Mouse (Mus musculus) hindbrain, embryonic 13.5 days (tissue): ENCODE data around the gene Lrrfip1. TPM values are rescaled to one million over a fixed set of nuclear protein-coding genes. Genes with fewer than 3 reads are reported as not detected.

ENCODE experiments used
- ATAC-seq: fragments of 200-750 bp; cut with Nextera tagmentation; 2 replicates; pipeline ENCODE4 v1.8.0; 2017; ENCODE audit warnings: moderate TSS enrichment; ENCODE audit not compliant: low FRiP score
- H3K27ac ChIP-seq: fragments of 300-500 bp; sonication (generic); 2 replicates; pipeline ENCODE4 v1.5.1; 2015; ENCODE audit warnings: inconsistent platforms, mild to moderate bottlenecking, moderate library complexity
- H3K27me3 ChIP-seq: fragments of 300-500 bp; sonication (generic); 2 replicates; pipeline ENCODE4 v1.6.1; 2015; ENCODE audit warnings: mild to moderate bottlenecking, inconsistent platforms
- H3K36me3 ChIP-seq: fragments of 300-500 bp; sonication (generic); 2 replicates; pipeline ENCODE4 v1.6.1; 2015; ENCODE audit warnings: mild to moderate bottlenecking, inconsistent platforms
- H3K4me1 ChIP-seq: fragments of 300-500 bp; sonication (generic); replicated peaks from 2 replicates; pipeline ENCODE4 v1.6.1; 2015; ENCODE audit warnings: inconsistent platforms
- H3K4me2 ChIP-seq: fragments of 300-500 bp; sonication (generic); 2 replicates; pipeline ENCODE4 v1.6.1; 2015; ENCODE audit warnings: inconsistent platforms, mild to moderate bottlenecking, moderate library complexity
- H3K4me3 ChIP-seq: fragments of 300-500 bp; sonication (generic); 2 replicates; pipeline ENCODE4 v1.5.1; 2015; ENCODE audit warnings: mild to moderate bottlenecking, inconsistent platforms
- H3K9ac ChIP-seq: fragments of 300-500 bp; sonication (generic); 2 replicates; pipeline ENCODE4 v1.6.1; 2015; ENCODE audit warnings: mild to moderate bottlenecking, inconsistent platforms
- H3K9me3 ChIP-seq: fragments of 300-500 bp; sonication (generic); 2 replicates; pipeline ENCODE4 v1.6.1; 2016; ENCODE audit warnings: inconsistent platforms
- WGBS: fragments of 180-500 bp; shearing (Covaris S2); methylation state at CpG from one replicate; pipeline ENCODE4 v1.1.7; 2015; 5-methylcytosine and 5-hydroxymethylcytosine counted together
- polyA plus RNA-seq: library from polyadenylated mRNA; unstranded; fragments of >200 nt; fragmentation: Nextera tagmentation; extraction: Ambion mirVana; gene quantifications from 2 replicates; pipeline ENCODE4 v1.2.1, GENCODE M21; 2015

Lrrfip1 gene
- polyA plus RNA-seq, 1 experiment from 2014 or later: 39.1 TPM

- H3K9me3 ChIP-seq: no peaks in the 10 kb centered on the region
- H3K36me3 ChIP-seq: peaks cover 6% of the 10 kb centered on the region; the same call in 1 of the 2 replicates
- no peak overlapping the region for H3K9ac ChIP-seq
- H3K27me3 ChIP-seq: no peaks in the 10 kb centered on the region
- H3K4me2 ChIP-seq: no peak overlapping the region
- whole genome bisulfite sequencing: 95% methylated on average over 11 of the region's 11 CpGs
- no peak overlapping the region for H3K27ac ChIP-seq
- H3K4me1 ChIP-seq: peaks cover 3% of the 10 kb centered on the region; the same call in 1 of the 2 replicates
- no peak overlapping the region for H3K4me3 ChIP-seq
- no peak for ATAC-seq
Observed at GRCm38 (mm10) chr1:91097283-91097834, 98.8 kb downstream of the Lrrfip1 start.

GRCm38 (mm10) chr1:91098887-91099286 is 100.3 kb downstream of the Lrrfip1 start:
- H3K4me1 ChIP-seq: peaks cover 3% of the 10 kb centered on the region; the same call in 1 of the 2 replicates
- no peak overlapping the region for H3K4me2 ChIP-seq
- no peak for ATAC-seq
- H3K9me3 ChIP-seq: no peaks in the 10 kb centered on the region
- peak overlapping the region; percentile 48; the same call in 1 of the 2 replicates for H3K27ac ChIP-seq
- H3K4me3 ChIP-seq: no peak overlapping the region
- peaks cover 13% of the 10 kb centered on the region for H3K36me3 ChIP-seq
- WGBS: 7% methylated on average over 6 of the region's 6 CpGs
- H3K9ac ChIP-seq: no peak overlapping the region
- H3K27me3 ChIP-seq: no peaks in the 10 kb centered on the region

- H3K4me2 ChIP-seq: no peak overlapping the region
- no peak overlapping the region for H3K9ac ChIP-seq
- H3K4me3 ChIP-seq: no peak overlapping the region
- no peak overlapping the region for H3K27ac ChIP-seq
- peaks cover 27% of the 10 kb centered on the region for H3K36me3 ChIP-seq
- no peaks in the 10 kb centered on the region for H3K9me3 ChIP-seq
- no peaks in the 10 kb centered on the region for H3K27me3 ChIP-seq
- WGBS: 77% methylated on average over 11 of the region's 11 CpGs
- peaks cover 3% of the 10 kb centered on the region; the same call in 1 of the 2 replicates for H3K4me1 ChIP-seq
- ATAC-seq: no peak
Observed at GRCm38 (mm10) chr1:91101709-91102440, 103.3 kb downstream of the Lrrfip1 start.

- Histone ChIP-seq H3K36me3 (peaks cover 36% of the 10 kb centered on the region), H3K4me3 (no peak overlapping the region), H3K27me3 (no peaks in the 10 kb centered on the region), H3K4me1 (peaks cover 3% of the 10 kb centered on the region; the same call in 1 of the 2 replicates), H3K4me2 (no peak overlapping the region), H3K9me3 (no peaks in the 10 kb centered on the region), H3K27ac (no peak overlapping the region), H3K9ac (no peak overlapping the region)
- 94% methylated on average over 15 of the region's 15 CpGs for whole genome bisulfite sequencing
- ATAC-seq: no peak
Observed at GRCm38 (mm10) chr1:91103366-91103983, 104.9 kb downstream of the Lrrfip1 start.

GRCm38 (mm10) chr1:91107548-91107947 is 109.0 kb downstream of the Lrrfip1 start:
- no peaks in the 10 kb centered on the region for H3K4me1 ChIP-seq
- WGBS: 67% methylated on average over 5 of the region's 5 CpGs
- H3K4me2 ChIP-seq: no peak overlapping the region
- no peak for ATAC-seq
- H3K27me3 ChIP-seq: no peaks in the 10 kb centered on the region
- no peak overlapping the region for H3K4me3 ChIP-seq
- H3K9ac ChIP-seq: no peak overlapping the region
- H3K9me3 ChIP-seq: no peaks in the 10 kb centered on the region
- H3K27ac ChIP-seq: no peak overlapping the region
- H3K36me3 ChIP-seq: peaks cover 48% of the 10 kb centered on the region

- Histone ChIP-seq H3K9me3 (no peaks in the 10 kb centered on the region), H3K4me3 (no peak overlapping the region), H3K36me3 (peaks cover 49% of the 10 kb centered on the region), H3K27ac (no peak overlapping the region), H3K9ac (no peak overlapping the region), H3K27me3 (no peaks in the 10 kb centered on the region), H3K4me2 (no peak overlapping the region), H3K4me1 (no peaks in the 10 kb centered on the region)
- ATAC-seq: no peak
- WGBS: 69% methylated on average over 4 of the region's 4 CpGs
Observed at GRCm38 (mm10) chr1:91109302-91109701, 110.8 kb downstream of the Lrrfip1 start.

DNA sequence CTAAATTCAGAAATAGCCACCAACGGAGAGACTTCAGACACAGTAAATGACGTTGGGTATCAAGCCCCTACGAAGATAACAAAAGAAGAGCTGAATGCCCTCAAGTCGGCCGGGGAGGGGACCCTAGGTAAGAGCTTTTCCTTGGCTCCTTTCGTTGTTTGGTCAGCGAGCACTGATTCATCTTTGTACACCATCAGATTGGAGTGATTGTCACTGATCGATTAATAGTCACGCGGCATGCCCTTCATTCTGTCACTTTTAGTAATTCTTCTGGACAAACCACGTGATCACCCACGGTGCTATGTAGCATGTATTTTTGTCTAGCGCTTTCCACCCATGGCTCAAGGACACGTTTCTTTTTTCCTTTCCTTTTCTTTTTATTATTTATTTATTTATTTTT is 113.6 kb downstream of the Lrrfip1 start:
- ATAC-seq: no peak

DNA sequence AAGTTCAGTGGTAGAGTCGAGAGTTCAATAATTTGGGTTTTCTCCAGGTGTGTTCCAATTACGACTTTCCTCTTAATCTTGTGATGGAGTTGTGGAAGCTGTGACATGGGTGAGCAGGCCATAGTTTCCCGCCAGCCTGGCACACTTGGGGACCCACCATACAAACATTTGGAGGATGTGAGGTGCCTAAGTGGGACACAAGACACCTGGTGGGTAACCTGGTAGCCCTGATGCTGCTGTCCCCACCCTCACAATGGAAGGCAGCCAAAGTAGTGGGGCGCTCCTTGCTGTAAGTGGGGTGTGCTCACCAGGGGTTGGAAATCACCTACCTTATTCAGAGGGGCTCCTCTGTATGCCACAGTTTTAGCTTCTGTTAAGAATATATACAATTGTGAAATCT is 114.1 kb downstream of the Lrrfip1 start:
- no peaks in the 10 kb centered on the region for H3K27me3 ChIP-seq
- no peak overlapping the region for H3K4me2 ChIP-seq
- H3K27ac ChIP-seq: no peak overlapping the region
- peaks cover 50% of the 10 kb centered on the region for H3K36me3 ChIP-seq
- H3K9ac ChIP-seq: no peak overlapping the region
- H3K4me1 ChIP-seq: no peaks in the 10 kb centered on the region
- no peak for ATAC-seq
- no peak overlapping the region for H3K4me3 ChIP-seq
- no peaks in the 10 kb centered on the region for H3K9me3 ChIP-seq
- WGBS: 94% methylated on average over 4 of the region's 4 CpGs

More for the DNA sequence above, 113.6 kb downstream of the Lrrfip1 start:
- H3K36me3 ChIP-seq: peaks cover 55% of the 10 kb centered on the region
- H3K9ac ChIP-seq: no peak overlapping the region
- WGBS: 93% methylated on average over 14 of the region's 14 CpGs
- H3K27ac ChIP-seq: no peak overlapping the region
- no peaks in the 10 kb centered on the region for H3K4me1 ChIP-seq
- no peak overlapping the region for H3K4me3 ChIP-seq
- no peaks in the 10 kb centered on the region for H3K27me3 ChIP-seq
- no peak overlapping the region for H3K4me2 ChIP-seq
- no peaks in the 10 kb centered on the region for H3K9me3 ChIP-seq

GRCm38 (mm10) chr1:91122121-91122520 is 123.6 kb downstream of the Lrrfip1 start:
- Histone ChIP-seq H3K9me3 (no peaks in the 10 kb centered on the region), H3K27me3 (no peaks in the 10 kb centered on the region), H3K4me2 (no peak overlapping the region), H3K36me3 (peaks cover 58% of the 10 kb centered on the region), H3K27ac (no peak overlapping the region), H3K9ac (no peak overlapping the region), H3K4me1 (no peaks in the 10 kb centered on the region), H3K4me3 (no peak overlapping the region)
- WGBS: 83% methylated on average over 11 of the region's 11 CpGs
- no peak for ATAC-seq

DNA sequence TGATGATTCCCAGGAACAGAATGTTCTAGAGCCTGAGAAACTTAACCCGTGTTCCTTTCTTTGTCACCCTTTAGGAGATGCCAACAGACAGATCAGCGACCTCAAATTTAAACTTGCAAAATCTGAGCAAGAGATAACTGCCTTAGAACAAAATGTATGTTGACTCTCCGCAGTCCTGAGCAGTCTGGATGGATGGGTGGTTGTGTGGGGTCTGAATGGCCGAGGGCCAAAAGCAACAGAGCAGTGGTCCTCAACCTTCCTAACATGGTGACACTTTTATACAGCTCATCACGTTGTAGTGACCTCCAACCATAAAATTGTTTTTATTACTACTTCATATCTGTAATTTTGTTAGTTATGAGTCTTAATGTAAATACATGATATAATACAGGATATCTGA is 124.5 kb downstream of the Lrrfip1 start:
- Histone ChIP-seq H3K9ac (no peak overlapping the region), H3K27me3 (no peaks in the 10 kb centered on the region), H3K9me3 (no peaks in the 10 kb centered on the region), H3K4me2 (no peak overlapping the region), H3K4me1 (no peaks in the 10 kb centered on the region), H3K36me3 (peaks cover 61% of the 10 kb centered on the region), H3K4me3 (no peak overlapping the region), H3K27ac (no peak overlapping the region)
- no peak for ATAC-seq
- WGBS: 93% methylated on average over 5 of the region's 5 CpGs

GRCm38 (mm10) chr1:91123466-91123865 is 124.9 kb downstream of the Lrrfip1 start:
- Histone ChIP-seq H3K4me3 (no peak overlapping the region), H3K27ac (no peak overlapping the region), H3K9me3 (peaks cover under 1% of the 10 kb centered on the region; the same call in 1 of the 2 replicates), H3K27me3 (no peaks in the 10 kb centered on the region), H3K36me3 (peaks cover 65% of the 10 kb centered on the region), H3K4me2 (no peak overlapping the region), H3K9ac (no peak overlapping the region), H3K4me1 (no peaks in the 10 kb centered on the region)
- 93% methylated on average over 3 of the region's 3 CpGs for WGBS
- no peak for ATAC-seq

DNA sequence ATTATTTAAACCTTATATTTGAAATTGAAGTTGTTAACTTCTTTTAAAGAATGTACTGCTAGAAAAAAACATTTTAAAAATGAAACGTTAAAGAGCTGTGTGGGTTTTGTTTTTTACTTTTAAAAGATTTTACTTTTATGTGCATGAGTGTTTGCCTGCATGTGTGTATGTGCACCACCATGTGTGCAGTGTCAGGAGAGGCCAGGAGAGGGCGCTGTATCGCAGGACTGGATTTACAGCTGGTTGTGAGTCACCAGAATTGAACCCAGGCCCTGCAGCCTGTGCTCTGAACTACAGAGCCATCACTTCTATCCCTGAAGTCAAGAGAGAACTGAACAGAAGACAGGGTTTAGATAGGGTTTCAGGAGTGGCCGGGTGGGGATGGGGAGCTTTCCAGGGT is 130.3 kb downstream of the Lrrfip1 start:
- Histone ChIP-seq H3K4me3 (no peak overlapping the region), H3K9ac (no peak overlapping the region), H3K36me3 (peaks cover 52% of the 10 kb centered on the region), H3K4me2 (no peak overlapping the region), H3K27ac (no peak overlapping the region), H3K27me3 (no peaks in the 10 kb centered on the region), H3K4me1 (no peaks in the 10 kb centered on the region), H3K9me3 (peaks cover 6% of the 10 kb centered on the region; the same call in 1 of the 2 replicates)
- 88% methylated on average over 4 of the region's 4 CpGs for WGBS
- ATAC-seq: no peak
